Mouse (Mus musculus): ENCODE data around the gene Mfng. TPM values are rescaled to one million over a fixed set of nuclear protein-coding genes. Genes with fewer than 3 reads are reported as not detected.

Gene Mfng
- total RNA-seq, 1 experiment: 7.3 TPM

DNA sequence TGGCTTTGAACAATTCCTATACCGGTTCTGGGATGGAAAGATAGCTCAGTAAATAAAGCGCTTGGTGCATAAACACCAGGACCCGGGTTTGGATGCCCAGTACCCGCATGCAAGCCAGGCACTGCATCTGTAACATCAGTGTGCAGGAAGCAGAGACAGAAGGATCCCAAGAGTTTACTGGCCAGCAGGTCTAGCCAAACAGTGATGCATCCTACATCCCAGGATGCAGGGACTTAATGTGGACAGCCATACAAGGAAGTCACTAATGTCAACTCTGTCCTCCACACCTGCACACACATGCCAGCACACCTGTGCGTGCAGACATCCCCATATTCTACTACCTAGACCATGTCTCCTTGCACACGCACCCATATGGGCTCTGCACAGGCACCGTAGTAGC, 12.0 kb upstream of the Mfng start:
- Histone ChIP-seq H3K9ac (ENCODE audit: insufficient read depth, low read depth, low read length, poor library complexity, severe bottlenecking) (no peak overlapping the region), H3K4me3 (ENCODE audit: insufficient read depth in 1 of 2, low read depth in 1 of 2, low read length in 2 of 2, poor library complexity in 1 of 2, severe bottlenecking in 1 of 2) (no peak overlapping the region), H3K9me3 (ENCODE audit: control insufficient read depth, insufficient read depth, low read depth, low read length) (no peaks in the 10 kb centered on the region), H3K27ac (ENCODE audit: insufficient read depth, low read depth, low read length, poor library complexity, severe bottlenecking) (no peak overlapping the region), H3K4me1 (ENCODE audit: control insufficient read depth in 2 of 2, insufficient read depth in 2 of 2, low read length in 2 of 2, poor library complexity in 1 of 2) (peaks cover 5 to 10% of the 10 kb centered on the region in 2 experiments; a peak in 3 of 4 replicates), H3K36me3 (ENCODE audit: control insufficient read depth, insufficient read depth, low read length, poor library complexity, severe bottlenecking) (peaks cover 8% of the 10 kb centered on the region; the same call in 1 of the 2 replicates)
- in situ Hi-C loops (cut with MboI; ENCODE audit: low sequenced_read_pairs in 2 of 2, unreplicated experiment in 2 of 2): no loop called here
- no peak for DNase-seq (ENCODE audit: low read depth, low spot score)
- TF ChIP-seq MAFK (IDR thresholded peaks at IDR 0.05; ENCODE audit: insufficient read depth, low read depth, low read length) (no peak), CHD2 (IDR thresholded peaks at IDR 0.05; ENCODE audit: low read depth, low read length) (no peak), HCFC1 (IDR thresholded peaks at IDR 0.05; ENCODE audit: borderline replicate concordance, insufficient read depth, low read length) (no peak), ZNF384 (IDR thresholded peaks at IDR 0.05; ENCODE audit: low read depth, low read length) (no peak), ZC3H11A (IDR thresholded peaks at IDR 0.05; ENCODE audit: borderline replicate concordance, low read depth, low read length) (no peak)

DNA sequence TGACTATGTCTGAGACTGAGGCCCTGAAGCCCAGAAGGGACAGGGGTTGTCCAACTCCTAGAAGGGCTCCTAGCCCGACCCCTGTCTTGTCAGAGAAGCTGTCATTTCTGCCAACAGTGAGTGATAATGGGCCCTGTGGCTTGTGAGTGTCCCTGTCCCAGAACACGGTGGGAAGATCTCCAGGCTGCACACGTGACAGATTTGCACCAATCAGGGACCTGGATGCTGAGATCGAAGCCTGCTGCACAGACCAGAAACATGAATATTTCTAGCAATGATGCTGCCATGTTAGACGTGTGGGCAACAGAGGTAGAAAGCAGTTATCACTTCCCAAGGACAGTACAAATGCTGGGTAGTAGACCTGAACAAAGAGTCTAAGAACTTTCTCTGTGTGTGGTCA, 11.2 kb upstream of the Mfng start:
- peaks cover 5 to 12% of the 10 kb centered on the region in 2 experiments; a peak in 3 of 4 replicates for H3K4me1 ChIP-seq (ENCODE audit: control insufficient read depth in 2 of 2, insufficient read depth in 2 of 2, low read length in 2 of 2, poor library complexity in 1 of 2)

DNA sequence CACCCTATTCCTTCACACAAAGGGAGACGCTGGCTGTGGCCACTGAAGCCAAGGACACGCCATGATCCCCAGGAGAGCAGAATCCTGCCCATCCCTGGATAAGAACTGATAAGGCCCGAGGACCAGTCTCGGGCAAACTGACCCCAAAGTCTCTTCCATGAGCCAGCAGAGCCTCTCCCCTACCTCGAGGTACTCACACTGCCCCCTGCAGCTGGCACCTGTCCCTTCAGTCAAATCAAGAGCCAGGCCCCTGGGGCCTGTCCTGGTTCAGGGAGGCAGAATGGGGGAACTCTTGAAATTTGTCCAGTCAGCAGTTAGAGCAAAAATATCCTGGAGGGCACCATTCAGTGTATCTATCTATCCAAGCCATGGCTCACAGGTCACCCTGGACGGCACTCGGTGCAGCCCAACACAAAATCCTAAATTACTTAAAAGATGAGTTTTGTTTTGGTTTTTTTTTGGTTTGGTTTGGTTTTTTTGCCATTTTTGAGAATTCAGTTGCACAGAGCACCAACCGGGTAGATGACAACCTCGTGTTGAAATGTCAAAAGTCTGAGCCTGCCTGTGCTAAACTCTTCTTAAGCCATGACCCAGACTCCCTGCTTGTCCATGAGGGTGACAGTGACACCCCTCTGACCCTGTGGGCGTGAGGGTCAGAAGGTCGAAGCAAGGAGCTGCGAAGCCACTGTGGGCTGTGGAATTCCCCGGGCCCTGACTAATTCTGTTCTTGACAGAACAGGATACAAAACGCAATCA, 9.3 kb upstream of the Mfng start:
- in situ Hi-C loops (cut with MboI; ENCODE audit: low sequenced_read_pairs in 2 of 2, unreplicated experiment in 2 of 2): no loop called here
- Histone ChIP-seq H3K27ac (ENCODE audit: insufficient read depth, low read depth, low read length, poor library complexity, severe bottlenecking) (no peak overlapping the region), H3K36me3 (ENCODE audit: control insufficient read depth, insufficient read depth, low read length, poor library complexity, severe bottlenecking) (peaks cover 7% of the 10 kb centered on the region; the same call in 1 of the 2 replicates), H3K9ac (ENCODE audit: insufficient read depth, low read depth, low read length, poor library complexity, severe bottlenecking) (no peak overlapping the region), H3K4me1 (ENCODE audit: control insufficient read depth in 2 of 2, insufficient read depth in 2 of 2, low read length in 2 of 2, poor library complexity in 1 of 2) (peaks cover 5 to 26% of the 10 kb centered on the region in 2 experiments; a peak in 3 of 4 replicates), H3K9me3 (ENCODE audit: control insufficient read depth, insufficient read depth, low read depth, low read length) (no peaks in the 10 kb centered on the region), H3K4me3 (ENCODE audit: insufficient read depth in 1 of 2, low read depth in 1 of 2, low read length in 2 of 2, poor library complexity in 1 of 2, severe bottlenecking in 1 of 2) (no peak overlapping the region)
- TF ChIP-seq ZNF384 (IDR thresholded peaks at IDR 0.05; ENCODE audit: low read depth, low read length): no peak
- TF ChIP-seq MAFK (IDR thresholded peaks at IDR 0.05; ENCODE audit: insufficient read depth, low read depth, low read length): peak; percentile 90
- DNase-seq (ENCODE audit: low read depth, low spot score): no peak

More for the DNA sequence above, 11.2 kb upstream of the Mfng start:
- Histone ChIP-seq H3K9ac (ENCODE audit: insufficient read depth, low read depth, low read length, poor library complexity, severe bottlenecking) (no peak overlapping the region), H3K36me3 (ENCODE audit: control insufficient read depth, insufficient read depth, low read length, poor library complexity, severe bottlenecking) (peaks cover 6% of the 10 kb centered on the region; the same call in 1 of the 2 replicates), H3K4me3 (ENCODE audit: insufficient read depth in 1 of 2, low read depth in 1 of 2, low read length in 2 of 2, poor library complexity in 1 of 2, severe bottlenecking in 1 of 2) (no peak overlapping the region), H3K27ac (ENCODE audit: insufficient read depth, low read depth, low read length, poor library complexity, severe bottlenecking) (no peak overlapping the region), H3K9me3 (ENCODE audit: control insufficient read depth, insufficient read depth, low read depth, low read length) (no peaks in the 10 kb centered on the region)
- in situ Hi-C loops (cut with MboI; ENCODE audit: low sequenced_read_pairs in 2 of 2, unreplicated experiment in 2 of 2): no loop called here
- TF ChIP-seq ZC3H11A (IDR thresholded peaks at IDR 0.05; ENCODE audit: borderline replicate concordance, low read depth, low read length) (no peak), HCFC1 (IDR thresholded peaks at IDR 0.05; ENCODE audit: borderline replicate concordance, insufficient read depth, low read length) (no peak)
- no peak for DNase-seq (ENCODE audit: low read depth, low spot score)

DNA sequence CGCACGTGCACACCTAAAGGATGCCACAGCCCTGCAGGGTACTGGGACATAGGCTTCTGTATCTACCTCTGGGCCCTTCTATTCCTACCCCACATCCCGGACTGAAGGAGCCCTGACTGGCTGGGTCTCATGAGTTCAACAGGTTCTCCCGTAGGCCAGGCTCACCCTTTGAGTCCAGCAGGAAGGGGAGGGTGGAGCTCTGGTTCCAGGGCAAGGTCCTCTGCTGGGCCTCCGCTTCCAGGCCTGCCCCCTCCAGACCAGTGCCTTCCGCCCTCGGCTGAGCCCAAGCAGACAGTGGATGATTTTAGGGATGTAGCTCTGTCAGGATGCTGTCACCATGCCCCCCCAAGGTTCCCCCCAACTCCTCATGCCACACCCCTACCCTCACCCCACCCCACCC, 7.6 kb upstream of the Mfng start:
- no peak overlapping the region for H3K4me3 ChIP-seq (ENCODE audit: insufficient read depth in 1 of 2, low read depth in 1 of 2, low read length in 2 of 2, poor library complexity in 1 of 2, severe bottlenecking in 1 of 2)
- no peaks in the 10 kb centered on the region for H3K9me3 ChIP-seq (ENCODE audit: control insufficient read depth, insufficient read depth, low read depth, low read length)
- TF ChIP-seq CHD2 (IDR thresholded peaks at IDR 0.05; ENCODE audit: low read depth, low read length) (no peak), ZNF384 (IDR thresholded peaks at IDR 0.05; ENCODE audit: low read depth, low read length) (no peak), HCFC1 (IDR thresholded peaks at IDR 0.05; ENCODE audit: borderline replicate concordance, insufficient read depth, low read length) (no peak), MAFK (IDR thresholded peaks at IDR 0.05; ENCODE audit: insufficient read depth, low read depth, low read length) (no peak), ZC3H11A (IDR thresholded peaks at IDR 0.05; ENCODE audit: borderline replicate concordance, low read depth, low read length) (no peak)

More for the DNA sequence above, 7.6 kb upstream of the Mfng start:
- peaks cover 0 to 21% of the 10 kb centered on the region in 2 experiments; a peak in 3 of 4 replicates for H3K4me1 ChIP-seq (ENCODE audit: control insufficient read depth in 2 of 2, insufficient read depth in 2 of 2, low read length in 2 of 2, poor library complexity in 1 of 2)
- H3K36me3 ChIP-seq (ENCODE audit: control insufficient read depth, insufficient read depth, low read length, poor library complexity, severe bottlenecking): peaks cover 9% of the 10 kb centered on the region; the same call in 1 of the 2 replicates
- in situ Hi-C loops (cut with MboI; ENCODE audit: low sequenced_read_pairs in 2 of 2, unreplicated experiment in 2 of 2): no loop called here
- DNase-seq (ENCODE audit: low read depth, low spot score): no peak
- no peak overlapping the region for H3K9ac ChIP-seq (ENCODE audit: insufficient read depth, low read depth, low read length, poor library complexity, severe bottlenecking)
- H3K27ac ChIP-seq (ENCODE audit: insufficient read depth, low read depth, low read length, poor library complexity, severe bottlenecking): no peak overlapping the region

All from ES-E14 (cell line).